Mouse (Mus musculus) left cerebral cortex, postnatal 25 days (tissue): ENCODE results near the gene Mthfr. TPM values are rescaled to one million over a fixed set of nuclear protein-coding genes. Genes with fewer than 3 reads are reported as not detected.
A peak's percentile ranks its signal among the peaks of the same experiment; 100 is the strongest.

Experiments used
- DNase-seq, 2 experiments: peaks; one replicate each; pipeline ENCODE4 v3.0.0; 2022; ENCODE audit warnings: low spot score in 2 of 2, mixed read lengths in 1 of 2
- intact Hi-C: fragments of 180-260 bp; cut with DNase I; formaldehyde crosslinking; loops from one replicate; pipeline ENCODE4 v1.15.1; 2025
- total RNA-seq, 2 experiments: library from RNA; stranded (reverse); gene quantifications; 2 replicates each; pipeline ENCODE4 v1.2.3; 2021

Gene Mthfr
- 10 to 100 TPM; 27.1 to 30.5 TPM for total RNA-seq

GRCm38 (mm10) chr4:148038600-148039253 lies at the start of gene Mthfr, which contains the start of gene Clcn6:
Gene Mthfr, plus strand, starts transcription at chr4:148039077.
Gene Clcn6, minus strand, starts transcription at chr4:148038821.
- DNase-seq = peak; percentile 100
- intact Hi-C loops = no loop called here

- intact Hi-C loops = no loop called here
- no peak for DNase-seq
Observed at GRCm38 (mm10) chr4:147993571-147994095, 45.2 kb upstream of the Mthfr start.

- no peak for DNase-seq
- intact Hi-C loops = no loop called here
Observed at GRCm38 (mm10) chr4:147995311-147995710, 43.6 kb upstream of the Mthfr start.

GRCm38 (mm10) chr4:148000202-148000772 lies 38.6 kb upstream of the Mthfr start, which contains the start of gene Nppa:
Gene Nppa, plus strand, starts transcription at chr4:148000722.
- intact Hi-C loops = no loop called here
- no peak for DNase-seq

GRCm38 (mm10) chr4:148001013-148001789 lies 37.7 kb upstream of the Mthfr start:
- no peak for DNase-seq
- intact Hi-C loops = no loop called here

GRCm38 (mm10) chr4:148001866-148002265 lies 37.0 kb upstream of the Mthfr start:
- intact Hi-C loops = no loop called here
- DNase-seq = no peak

- intact Hi-C loops = no loop called here
- no peak for DNase-seq
Observed at GRCm38 (mm10) chr4:148004361-148004760, 34.5 kb upstream of the Mthfr start.

- intact Hi-C loops = loop anchor here (2.0 kb wide), 1 partner anchor 56 kb away; no protein-coding TSS in a partner anchor
- DNase-seq = peak; percentile 69 to 79
Observed at GRCm38 (mm10) chr4:148008412-148008811, 30.5 kb upstream of the Mthfr start.

- DNase-seq = no peak
- intact Hi-C loops = loop anchor here (2.0 kb wide), 1 partner anchor 57 kb away; no protein-coding TSS in a partner anchor
Observed at GRCm38 (mm10) chr4:148009641-148010040, 29.2 kb upstream of the Mthfr start.

- intact Hi-C loops = no loop called here
- no peak for DNase-seq
Observed at GRCm38 (mm10) chr4:148011332-148011731, 27.5 kb upstream of the Mthfr start.

GRCm38 (mm10) chr4:148012216-148012615 lies 26.7 kb upstream of the Mthfr start:
- intact Hi-C loops = no loop called here
- DNase-seq = no peak

- DNase-seq = no peak
- intact Hi-C loops = no loop called here
Observed at GRCm38 (mm10) chr4:148015418-148015817, 23.5 kb upstream of the Mthfr start.

- DNase-seq = no peak
- intact Hi-C loops = no loop called here
Observed at GRCm38 (mm10) chr4:148016981-148017380, 21.9 kb upstream of the Mthfr start.

GRCm38 (mm10) chr4:148018410-148018809 lies 20.5 kb upstream of the Mthfr start:
- intact Hi-C loops = no loop called here
- DNase-seq = no peak

- intact Hi-C loops = no loop called here
- no peak for DNase-seq
Observed at GRCm38 (mm10) chr4:148024003-148024402, 14.9 kb upstream of the Mthfr start.

GRCm38 (mm10) chr4:148029297-148029696 lies 9.6 kb upstream of the Mthfr start:
- intact Hi-C loops = no loop called here
- no peak for DNase-seq

- intact Hi-C loops = no loop called here
Observed at GRCm38 (mm10) chr4:148030506-148030905, 8.4 kb upstream of the Mthfr start.

GRCm38 (mm10) chr4:148033858-148034410 lies 4.9 kb upstream of the Mthfr start:
- no peak for DNase-seq

More at GRCm38 (mm10) chr4:148030506-148030905, 8.4 kb upstream of the Mthfr start:
- no peak for DNase-seq

GRCm38 (mm10) chr4:148035440-148035839 lies 3.4 kb upstream of the Mthfr start:
- intact Hi-C loops = no loop called here
- DNase-seq = no peak

More at GRCm38 (mm10) chr4:148033858-148034410, 4.9 kb upstream of the Mthfr start:
- intact Hi-C loops = no loop called here

- intact Hi-C loops = no loop called here
- no peak for DNase-seq
Observed at GRCm38 (mm10) chr4:148038079-148038599, 738 bp upstream of the Mthfr start.
